Mouse (Mus musculus) CH12.LX (cell line): Measurements from ENCODE around the gene Dusp6.

Experiments used
- CHD2 ChIP-seq: IDR thresholded peaks from 2 replicates; pipeline ENCODE4 v1.6.1; 2011; ENCODE audit warnings: low read length, improper control_type of control experiment
- CTCF ChIP-seq, 2 experiments: IDR thresholded peaks in 1 of 2; conservative IDR thresholded peaks in 1 of 2; 2 replicates each; pipeline ENCODE4 v1.5.1; 2011 to 2012; ENCODE audit warnings: low read depth in 2 of 2, low read length in 2 of 2, improper control_type of control experiment in 1 of 2, inconsistent platforms in 1 of 2, mild to moderate bottlenecking in 1 of 2, moderate library complexity in 1 of 2
- E2F4 ChIP-seq: IDR thresholded peaks from 2 replicates; pipeline ENCODE4 v1.6.1; 2011; ENCODE audit warnings: low read depth, low read length, improper control_type of control experiment; ENCODE audit not compliant: insufficient replicate concordance
- GABPA ChIP-seq: IDR thresholded peaks from 2 replicates; pipeline ENCODE4 v1.6.1; 2012; ENCODE audit warnings: low read depth, low read length, improper control_type of control experiment, inconsistent platforms; ENCODE audit not compliant: insufficient replicate concordance
- HCFC1 ChIP-seq: IDR thresholded peaks from 2 replicates; pipeline ENCODE4 v1.6.1; 2012; ENCODE audit warnings: low read depth, mild to moderate bottlenecking, inconsistent platforms, low read length, improper control_type of control experiment
- KAT2A ChIP-seq: IDR thresholded peaks from 2 replicates; pipeline ENCODE4 v1.6.1; 2012; ENCODE audit warnings: low read length, improper control_type of control experiment, inconsistent platforms; ENCODE audit not compliant: insufficient replicate concordance
- MAX ChIP-seq: IDR thresholded peaks from 2 replicates; pipeline ENCODE4 v1.6.1; 2011; ENCODE audit warnings: low read length, improper control_type of control experiment
- NRF1 ChIP-seq: IDR thresholded peaks from 2 replicates; pipeline ENCODE4 v1.6.1; 2014; ENCODE audit warnings: low read depth, mild to moderate bottlenecking, inconsistent platforms, low read length, improper control_type of control experiment, moderate library complexity
- POLR2A ChIP-seq: IDR thresholded peaks from 2 replicates; pipeline ENCODE4 v1.6.1; 2011; ENCODE audit warnings: low read depth, mild to moderate bottlenecking, improper control_type of control experiment, low read length
- UBTF ChIP-seq: IDR thresholded peaks from 2 replicates; pipeline ENCODE4 v1.6.1; 2012; ENCODE audit warnings: low read depth, mild to moderate bottlenecking, inconsistent platforms, low read length, improper control_type of control experiment, moderate library complexity
- USF1 ChIP-seq: IDR thresholded peaks from 2 replicates; pipeline ENCODE4 v1.6.1; 2014; ENCODE audit warnings: low read depth, mild to moderate bottlenecking, inconsistent platforms, low read length, improper control_type of control experiment
- USF2 ChIP-seq: conservative IDR thresholded peaks from 2 replicates; pipeline ENCODE4 v1.6.1; 2011; ENCODE audit warnings: low read depth, low read length, improper control_type of control experiment

- no peak for TF ChIP-seq CTCF (conservative IDR thresholded peaks at IDR 0.05 in 1 of 2, IDR thresholded peaks at IDR 0.05 in 1 of 2; ENCODE audit: low read depth in 2 of 2, low read length in 2 of 2)
- no peak for TF ChIP-seq POLR2A
- TF ChIP-seq MAX, result no peak
- no peak for TF ChIP-seq USF1
- no peak for TF ChIP-seq GABPA
- no peak for TF ChIP-seq E2F4
- no peak for TF ChIP-seq NRF1
- TF ChIP-seq KAT2A, result no peak
- TF ChIP-seq HCFC1, result no peak
- TF ChIP-seq CHD2, result no peak
- no peak for TF ChIP-seq UBTF
- TF ChIP-seq USF2, result no peak
Measured at GRCm38 (mm10) chr10:99273006-99273405, 10.0 kb downstream of the Dusp6 start.
